Mouse (Mus musculus): ENCODE measurements at regions not wholly inside any gene's neighbourhood (a gene's known extent, or its start where the extent isn't known, plus 50 kb on each side); places are given as distances from the start of the nearest gene placed in this dataset.
A peak's percentile ranks its signal among the peaks of the same experiment; 100 is the strongest.

GRCm38 (mm10) chr16:95861231-95861690 lies 129.5 kb downstream of the Psmg1 start:
- TF ChIP-seq CTCF (IDR thresholded peaks at IDR 0.05) = no peak
- peak; percentile 71 for TF ChIP-seq POLR2A (IDR thresholded peaks at IDR 0.05; ENCODE audit: insufficient read depth, low read depth, low read length)
- TF ChIP-seq EP300 (IDR thresholded peaks at IDR 0.05; ENCODE audit: insufficient read depth, low read depth, low read length) = peak; percentile 100

All from heart, adult 2 months (tissue).